Mouse (Mus musculus) effector memory CD4-positive, alpha-beta T cell, adult 7 months (primary cell): ENCODE data around the gene Rpl36a. TPM values are rescaled to one million over a fixed set of nuclear protein-coding genes. Genes with fewer than 3 reads are reported as not detected.

Experiments used
- polyA plus RNA-seq: library from polyadenylated mRNA; unstranded; fragments of 100-300 nt; shearing (Covaris generic); gene quantifications from one replicate; pipeline ENCODE4 v1.2.1, GENCODE M21; 2017

The Rpl36a gene
- 246 TPM for polyA plus RNA-seq

GRCm38 (mm10) chrX:134585103-134586002 is at the start of gene Rpl36a:
Gene Rpl36a, plus strand, starts transcription at chrX:134585654.

DNA sequence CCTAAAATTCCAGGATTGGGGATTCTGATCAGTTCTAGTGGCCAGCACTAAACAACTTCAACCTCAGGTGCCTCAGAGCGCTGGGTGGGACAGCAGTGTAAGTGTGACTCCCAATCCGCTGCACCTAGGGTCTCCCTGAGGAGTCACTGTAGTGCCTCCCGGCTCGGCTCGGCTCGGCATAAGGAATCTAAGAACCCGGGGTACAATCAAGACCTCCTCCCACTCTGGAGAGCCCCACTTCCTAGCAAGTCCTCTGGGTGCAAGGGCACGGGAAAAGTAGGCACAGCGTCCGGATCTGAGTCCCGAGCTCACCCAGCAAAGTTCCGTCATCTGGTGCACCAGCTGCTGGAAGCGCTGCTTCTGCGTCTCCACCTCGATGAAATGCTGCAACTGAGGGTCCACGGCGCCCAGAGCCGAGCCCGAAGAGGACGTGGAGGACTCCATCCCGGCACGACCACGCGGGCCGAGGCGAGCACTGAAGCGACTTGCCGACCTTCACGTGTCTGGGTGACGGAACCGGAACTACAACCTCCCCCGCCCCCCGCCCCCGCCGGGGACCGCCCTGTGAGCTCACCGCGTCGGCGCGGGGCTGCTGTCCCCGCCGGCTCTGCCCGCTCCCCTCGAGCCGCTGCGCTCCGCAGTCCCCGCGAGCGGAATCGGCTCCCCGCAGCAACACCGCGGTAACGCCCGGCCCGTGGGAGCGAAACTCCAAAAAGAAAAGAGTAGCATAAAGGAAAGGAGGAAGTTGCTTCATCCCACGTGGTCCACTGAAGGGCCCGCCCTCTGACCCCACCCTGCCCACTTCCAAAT is 44.1 kb upstream of the Rpl36a start, which contains the start of gene Timm8a1:
Gene Timm8a1, minus strand, starts transcription at position 721 of the 810 bp plus-strand sequence.

DNA sequence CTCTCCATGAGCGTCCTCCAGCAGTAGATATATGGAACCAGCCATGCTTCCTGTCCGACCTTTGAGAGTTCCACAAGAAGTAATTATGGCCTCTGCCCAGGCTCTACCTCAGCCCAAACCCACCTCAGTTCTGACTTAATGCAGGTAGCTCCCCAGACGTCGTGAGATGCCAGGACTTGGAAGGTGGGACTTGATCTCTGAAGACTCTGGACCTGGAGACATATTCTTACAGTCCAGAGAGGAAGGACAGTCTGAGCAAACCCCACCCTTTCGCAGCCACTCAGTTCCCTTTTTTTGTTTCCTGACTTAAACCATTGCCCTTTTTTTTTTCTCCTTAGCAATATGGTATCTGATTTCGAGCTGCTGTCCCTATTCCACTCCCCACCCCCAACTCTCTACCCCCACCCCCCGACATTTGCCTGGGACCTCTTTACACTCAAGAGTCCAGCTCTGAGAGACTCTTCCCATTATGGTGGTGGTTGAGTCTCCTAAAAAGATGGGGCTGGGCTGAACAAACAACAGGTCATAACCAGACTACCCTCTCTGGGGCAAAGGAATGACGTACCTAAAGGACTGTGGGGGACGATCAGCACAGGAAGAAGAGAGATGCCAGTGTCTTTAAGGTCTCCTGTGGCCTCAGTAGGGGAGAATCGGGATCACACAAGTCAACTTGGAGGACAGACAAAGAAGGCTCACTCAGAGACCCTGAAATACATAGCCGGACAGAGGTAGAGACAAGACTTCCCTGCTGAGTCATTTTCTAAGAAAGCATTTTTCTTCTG is 2.4 kb upstream of the Rpl36a start, which contains the start of gene Btk:
Gene Btk, minus strand, starts transcription at position 683 of the 782 bp plus-strand sequence.

GRCm38 (mm10) chrX:134600659-134601379 is 15.4 kb downstream of the Rpl36a start, which contains the start of the genes Gla and Hnrnph2:
Gene Gla, minus strand, starts transcription at chrX:134601125.
Gene Hnrnph2, plus strand, starts transcription at chrX:134601179.

Other genes with a start within 250 kb of the Rpl36a start
- gene Drp2, start 181.1 kb upstream of the Rpl36a start, polyA plus RNA-seq, result not detected
- gene Taf7l, start 109.2 kb upstream of the Rpl36a start, polyA plus RNA-seq, result not detected
- gene Timm8a1, start 43.8 kb upstream of the Rpl36a start, polyA plus RNA-seq, result 18.8 TPM
- not detected for gene Btk, start 2.1 kb upstream of the Rpl36a start, polyA plus RNA-seq
- gene Gla, start 15.5 kb downstream of the Rpl36a start, polyA plus RNA-seq, result 17.8 TPM
- 166 TPM for gene Hnrnph2, start 15.5 kb downstream of the Rpl36a start, polyA plus RNA-seq
- not detected for gene Armcx4, start 100.9 kb downstream of the Rpl36a start, polyA plus RNA-seq
- gene Armcx1, start 132.3 kb downstream of the Rpl36a start, polyA plus RNA-seq, result not detected
- gene Armcx6, start 165.8 kb downstream of the Rpl36a start, polyA plus RNA-seq, result 0.49 TPM
- 14.4 TPM for gene Armcx3, start 170.9 kb downstream of the Rpl36a start, polyA plus RNA-seq
- gene Armcx2, start 223.6 kb downstream of the Rpl36a start, polyA plus RNA-seq, result 8.4 TPM